Mouse (Mus musculus): ENCODE results near the gene Ptgs2.

Ptgs2 gene

GRCm38 (mm10) chr1:150147272-150147671 lies 47.4 kb downstream of the Ptgs2 start:
- DNase-seq (ENCODE audit: low spot score in 2 of 2): no peak

- DNase-seq (ENCODE audit: low spot score in 2 of 2): no peak
Observed at GRCm38 (mm10) chr1:150151411-150151810, 51.6 kb downstream of the Ptgs2 start.
